Mouse (Mus musculus): ENCODE results near the gene Exoc6b. TPM values are rescaled to one million over a fixed set of nuclear protein-coding genes. Genes with fewer than 3 reads are reported as not detected.

The Exoc6b gene
- polyA plus RNA-seq, 1 experiment from 2014 or later, result 32.4 TPM

- DNase-seq (ENCODE audit: low read depth, low spot score), result no peak
Measured at GRCm38 (mm10) chr6:84798736-84799135, 270.6 kb downstream of the Exoc6b start.

GRCm38 (mm10) chr6:84783994-84784393 lies 285.3 kb downstream of the Exoc6b start:
- DNase-seq (ENCODE audit: low read depth, low spot score) (no peak), ATAC-seq (no peak)
- H3K27me3 ChIP-seq, result no peaks in the 10 kb centered on the region
- POLR2A ChIA-PET, result interaction anchor here (0.8 kb wide), 1 partner anchor 18 kb away, joined by 3 read pairs; no protein-coding TSS in a partner anchor
- TF ChIP-seq CTCF (IDR thresholded peaks at IDR 0.05), result no peak
- CTCF ChIA-PET, result no interaction called here
- in situ Hi-C loops (cut with MboI; ENCODE audit: low pct_unique_long_range_greater_than_20kb), result no loop called here

More at GRCm38 (mm10) chr6:84798736-84799135, 270.6 kb downstream of the Exoc6b start:
- in situ Hi-C loops (cut with MboI; ENCODE audit: low pct_unique_long_range_greater_than_20kb), result no loop called here
- ATAC-seq, result no peak
- ChIA-PET CTCF (interaction anchor here (1.3 kb wide), 1 partner anchor 17 kb away, joined by 4 read pairs; no protein-coding TSS in a partner anchor), POLR2A (interaction anchor here (0.7 to 1.0 kb wide), 2 partner anchors 18 to 19 kb away, joined by 3 read pairs; no protein-coding TSS in a partner anchor)
- H3K27me3 ChIP-seq, result no peaks in the 10 kb centered on the region
- no peak for TF ChIP-seq CTCF (IDR thresholded peaks at IDR 0.05)

DNA sequence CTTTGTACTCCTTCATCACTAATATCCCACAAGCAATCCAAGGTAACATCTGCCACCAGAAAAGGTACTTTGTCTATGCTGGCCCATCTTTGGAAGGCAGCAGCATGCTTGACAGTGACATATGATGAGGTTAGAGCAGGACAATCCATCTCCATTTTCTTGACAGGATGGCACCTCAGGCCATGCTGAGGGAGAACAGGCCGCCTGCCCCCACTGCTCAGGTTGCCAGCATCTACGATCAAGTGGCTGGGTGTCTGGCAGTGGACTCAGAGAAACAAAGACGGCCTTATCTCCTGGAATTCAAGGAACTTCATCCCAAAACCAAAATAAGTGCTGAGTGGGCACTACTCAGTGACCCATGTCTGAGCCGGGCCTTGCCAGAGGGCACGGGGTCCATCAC lies 289.3 kb downstream of the Exoc6b start:
- in situ Hi-C loops (cut with MboI; ENCODE audit: low pct_unique_long_range_greater_than_20kb), result no loop called here
- ATAC-seq (no peak), DNase-seq (ENCODE audit: low read depth, low spot score) (no peak)
- no peaks in the 10 kb centered on the region for H3K27me3 ChIP-seq
- ChIA-PET POLR2A (no interaction called here), CTCF (no interaction called here)
- no peak for TF ChIP-seq CTCF (IDR thresholded peaks at IDR 0.05)

DNA sequence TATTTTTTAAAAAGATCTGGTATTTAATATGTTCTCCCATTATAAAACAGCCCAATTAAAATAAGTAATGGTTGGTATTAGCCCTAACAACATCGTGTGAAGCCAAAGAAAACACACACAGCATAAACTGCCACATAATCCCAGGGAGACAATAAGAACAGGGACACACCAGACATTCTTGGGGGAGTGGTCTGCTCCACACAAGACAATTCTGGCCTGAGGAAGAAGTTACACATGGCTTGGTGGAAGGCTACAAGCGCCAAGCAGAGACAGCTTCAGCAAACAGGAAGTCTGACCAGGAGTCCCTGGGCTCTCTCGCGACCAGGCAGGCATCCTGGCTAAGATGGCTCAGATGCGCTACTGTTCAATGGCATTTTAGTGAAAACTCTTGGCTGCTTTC lies 290.3 kb downstream of the Exoc6b start:
- no peak for TF ChIP-seq CTCF (IDR thresholded peaks at IDR 0.05)
- in situ Hi-C loops (cut with MboI; ENCODE audit: low pct_unique_long_range_greater_than_20kb), result no loop called here
- no peak for DNase-seq (ENCODE audit: low read depth, low spot score)
- CTCF ChIA-PET, result no interaction called here
- POLR2A ChIA-PET, result interaction anchor here (0.7 kb wide), 1 partner anchor 52 kb away, joined by 3 read pairs; no protein-coding TSS in a partner anchor
- H3K27me3 ChIP-seq, result no peaks in the 10 kb centered on the region
- ATAC-seq, result no peak

DNA sequence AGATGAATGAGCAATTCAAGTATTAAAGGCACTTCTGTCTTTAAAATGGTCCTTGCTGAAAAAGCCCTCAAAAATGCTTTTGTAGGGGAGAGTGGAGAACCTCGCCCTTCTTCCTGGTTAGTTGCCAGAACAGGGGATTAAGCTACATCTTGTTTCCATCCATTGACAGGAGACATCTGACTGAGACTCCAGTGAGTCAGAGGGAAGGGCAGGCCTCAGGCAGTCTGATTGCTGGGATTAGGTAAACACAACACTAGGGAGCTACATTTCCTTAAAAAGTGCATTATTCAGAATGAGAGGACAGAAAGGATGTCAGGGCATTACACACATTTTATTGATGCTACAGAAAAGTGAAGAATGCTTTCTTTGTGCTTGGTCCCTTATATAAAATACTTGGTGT lies 293.4 kb downstream of the Exoc6b start:
- ChIA-PET CTCF (interaction anchor here (0.8 kb wide), 1 partner anchor 18 kb away, joined by 3 read pairs; no protein-coding TSS in a partner anchor), POLR2A (no interaction called here)
- peak; percentile 42 for DNase-seq (ENCODE audit: low read depth, low spot score)
- TF ChIP-seq CTCF (IDR thresholded peaks at IDR 0.05), result no peak
- no peak for ATAC-seq
- H3K27me3 ChIP-seq, result no peaks in the 10 kb centered on the region
- in situ Hi-C loops (cut with MboI; ENCODE audit: low pct_unique_long_range_greater_than_20kb), result no loop called here

GRCm38 (mm10) chr6:84755266-84755665 lies 314.0 kb downstream of the Exoc6b start:
- ChIA-PET POLR2A (no interaction called here), CTCF (interaction anchor here (1.2 to 1.7 kb wide), 2 partner anchors 11 to 19 kb away, joined by 3 to 5 read pairs; no protein-coding TSS in a partner anchor)
- no peaks in the 10 kb centered on the region for H3K27me3 ChIP-seq
- no peak for TF ChIP-seq CTCF (IDR thresholded peaks at IDR 0.05)
- no peak for ATAC-seq
- in situ Hi-C loops (cut with MboI; ENCODE audit: low pct_unique_long_range_greater_than_20kb), result no loop called here
- no peak for DNase-seq (ENCODE audit: low read depth, low spot score)

GRCm38 (mm10) chr6:84752806-84753420 lies 316.4 kb downstream of the Exoc6b start:
- TF ChIP-seq CTCF (IDR thresholded peaks at IDR 0.05), result no peak
- POLR2A ChIA-PET, result interaction anchor here (0.7 kb wide), 1 partner anchor 91 kb away, joined by 8 read pairs; no protein-coding TSS in a partner anchor
- DNase-seq (ENCODE audit: low read depth, low spot score) (no peak), ATAC-seq (no peak)
- in situ Hi-C loops (cut with MboI; ENCODE audit: low pct_unique_long_range_greater_than_20kb), result no loop called here
- no peaks in the 10 kb centered on the region for H3K27me3 ChIP-seq
- CTCF ChIA-PET, result interaction anchor here (0.8 to 1.2 kb wide), 2 partner anchors 10 to 15 kb away, joined by 3 read pairs; no protein-coding TSS in a partner anchor

GRCm38 (mm10) chr6:84751409-84751808 lies 317.9 kb downstream of the Exoc6b start:
- POLR2A ChIA-PET, result no interaction called here
- no peaks in the 10 kb centered on the region for H3K27me3 ChIP-seq
- CTCF ChIA-PET, result interaction anchor here (1.2 kb wide), 1 partner anchor 9 kb away, joined by 3 read pairs; no protein-coding TSS in a partner anchor
- TF ChIP-seq CTCF (IDR thresholded peaks at IDR 0.05), result no peak
- no peak for ATAC-seq
- DNase-seq (ENCODE audit: low read depth, low spot score), result no peak
- in situ Hi-C loops (cut with MboI; ENCODE audit: low pct_unique_long_range_greater_than_20kb), result no loop called here

DNA sequence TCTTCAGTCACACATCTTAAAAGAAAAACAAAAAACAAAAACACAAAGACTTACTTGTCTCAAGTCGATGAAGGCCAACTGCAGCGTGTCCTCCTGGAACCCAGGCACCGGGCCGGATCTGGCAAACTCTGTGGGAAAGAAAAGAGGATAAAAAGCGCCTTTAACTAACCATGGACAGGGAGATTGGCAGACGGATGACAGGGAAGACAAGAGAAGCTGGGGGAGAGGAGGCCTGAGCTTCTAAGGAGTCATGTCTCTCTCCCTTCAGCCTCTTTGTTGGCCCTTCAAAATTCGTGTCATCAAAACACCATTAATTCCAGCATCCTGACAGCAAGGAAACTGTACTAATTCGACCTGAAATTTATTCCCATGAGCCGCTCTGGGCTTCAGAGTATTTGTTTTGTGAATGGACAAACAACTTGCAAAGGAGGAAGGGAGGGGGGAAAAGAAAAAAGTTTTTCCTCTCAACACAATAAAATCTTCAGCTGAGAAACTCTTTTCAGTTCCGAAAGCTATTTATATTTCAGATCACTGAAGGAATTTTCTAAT lies 322.4 kb downstream of the Exoc6b start:
- ChIA-PET POLR2A (no interaction called here), CTCF (interaction anchor here (1.2 kb wide), 1 partner anchor 133 kb away, joined by 4 read pairs; no protein-coding TSS in a partner anchor)
- DNase-seq (ENCODE audit: low read depth, low spot score) (no peak), ATAC-seq (no peak)
- no peak for TF ChIP-seq CTCF (IDR thresholded peaks at IDR 0.05)
- no peaks in the 10 kb centered on the region for H3K27me3 ChIP-seq
- in situ Hi-C loops (cut with MboI; ENCODE audit: low pct_unique_long_range_greater_than_20kb), result no loop called here

DNA sequence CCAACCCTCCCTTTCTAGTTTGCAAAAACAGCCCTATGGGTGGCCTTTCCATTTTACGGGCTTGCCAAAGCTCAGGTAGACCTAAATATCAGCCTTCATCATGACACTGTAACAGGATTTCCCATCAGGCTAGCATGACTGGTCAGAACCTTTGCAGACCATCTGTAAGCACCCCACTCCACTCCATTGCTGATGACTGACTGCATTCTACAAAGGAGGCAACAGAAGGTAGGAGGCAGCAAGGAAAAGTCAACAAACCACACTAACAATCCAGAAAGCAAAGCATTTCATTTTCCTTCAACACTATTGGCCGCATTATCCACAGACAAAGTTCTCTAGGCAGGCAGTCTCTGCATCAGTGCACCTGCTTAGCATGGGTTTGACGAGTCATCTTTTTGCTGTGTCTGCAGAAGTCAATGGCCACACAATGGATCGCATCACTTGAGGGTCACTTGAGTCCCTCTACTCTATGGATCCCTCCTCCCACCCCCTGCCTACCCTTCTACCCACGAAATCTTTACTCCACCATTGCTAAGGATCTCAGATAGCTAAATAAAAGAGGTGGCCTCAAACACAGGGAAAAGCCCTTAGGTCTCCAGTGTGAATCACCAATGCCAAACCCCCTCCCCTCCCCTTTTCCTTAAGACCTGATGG lies 323.0 kb downstream of the Exoc6b start:
- H3K27me3 ChIP-seq, result no peaks in the 10 kb centered on the region
- POLR2A ChIA-PET, result no interaction called here
- no peak for ATAC-seq
- CTCF ChIA-PET, result interaction anchor here (1.2 kb wide), 1 partner anchor 132 kb away, joined by 4 read pairs; no protein-coding TSS in a partner anchor
- TF ChIP-seq CTCF (IDR thresholded peaks at IDR 0.05), result no peak
- no peak for DNase-seq (ENCODE audit: low read depth, low spot score)
- in situ Hi-C loops (cut with MboI; ENCODE audit: low pct_unique_long_range_greater_than_20kb), result no loop called here

GRCm38 (mm10) chr6:84745570-84745969 lies 323.7 kb downstream of the Exoc6b start:
- TF ChIP-seq CTCF (IDR thresholded peaks at IDR 0.05), result no peak
- ChIA-PET POLR2A (no interaction called here), CTCF (interaction anchor here (2.1 kb wide), 1 partner anchor 10 kb away, joined by 5 read pairs; no protein-coding TSS in a partner anchor)
- H3K27me3 ChIP-seq, result no peaks in the 10 kb centered on the region
- ATAC-seq (no peak), DNase-seq (ENCODE audit: low read depth, low spot score) (no peak)
- in situ Hi-C loops (cut with MboI; ENCODE audit: low pct_unique_long_range_greater_than_20kb), result no loop called here
